In the genomic region with DNA sequence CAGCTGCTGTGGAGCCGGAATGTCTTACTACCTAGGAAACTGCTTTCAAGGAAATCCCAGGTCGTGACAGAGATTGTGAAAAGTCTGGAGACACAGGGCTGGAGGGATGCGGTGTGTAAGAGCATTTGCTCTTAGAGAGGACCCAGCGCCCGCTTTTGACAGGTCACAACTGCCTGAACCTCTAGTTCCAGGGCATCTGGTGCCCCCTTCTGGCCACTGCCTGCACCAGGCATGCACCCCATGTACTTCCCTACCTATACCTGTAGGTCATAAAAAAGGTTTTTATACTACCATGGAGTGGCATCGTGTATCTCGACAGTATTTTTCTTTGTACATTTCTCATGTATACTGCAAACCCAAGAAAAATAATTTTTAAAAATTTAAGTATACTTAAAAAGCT, we compare ENCODE assay signal across 10 mouse cellular contexts.
DNase-seq lines count a peak whose midpoint lies in the region; ATAC-seq and TF ChIP-seq lines count a peak whose summit lies in the region.
"Had no signal": no experiment of that assay in that cellular context is flagged by ENCODE, and none has a peak within 500 bp of the region (broad histone marks: within the 10 kb centered on the region; RNA-seq: fewer than 3 reads in every experiment).

No protein-coding gene starts in this region.

- no peak for TF ChIP-seq EP300 in liver, postnatal 0 days (IDR thresholded peaks at IDR 0.05; ENCODE audit: low read depth)

- no peaks in the 10 kb centered on the region for H3K27me3 ChIP-seq in cerebellum, adult 2 months (ENCODE audit: control insufficient read depth, insufficient read depth, low read length)
- no peaks in the 10 kb centered on the region for H3K27me3 ChIP-seq in midbrain, embryonic 11.5 days (ENCODE audit: control insufficient read depth, insufficient read depth, low read length)
- H3K27me3 ChIP-seq in midbrain, embryonic 13.5 days = no peaks in the 10 kb centered on the region
- H3K27me3 ChIP-seq in liver, postnatal 0 days (ENCODE audit: insufficient read depth, low read length) = no peaks in the 10 kb centered on the region
- H3K27me3 ChIP-seq: midbrain, embryonic 12.5 days had no signal

- intact Hi-C loops in gastrocnemius, postnatal 36 days (cut with DNase I) = no loop called here

- H3K36me3 ChIP-seq in midbrain, embryonic 11.5 days (ENCODE audit: control insufficient read depth, insufficient read depth, low read length) = no peaks in the 10 kb centered on the region
- H3K36me3 ChIP-seq in midbrain, embryonic 13.5 days = no peaks in the 10 kb centered on the region
- no peaks in the 10 kb centered on the region for H3K36me3 ChIP-seq in liver, postnatal 0 days (replicated peaks; ENCODE audit: insufficient read depth, low read length)
- H3K36me3 ChIP-seq: midbrain, embryonic 12.5 days had no signal

- no peak overlapping the region for H3K27ac ChIP-seq in cerebellum, adult 2 months (ENCODE audit: insufficient read depth, low read length)
- no peak overlapping the region for H3K27ac ChIP-seq in midbrain, embryonic 11.5 days (ENCODE audit: low read depth, low read length)
- H3K27ac ChIP-seq in midbrain, embryonic 13.5 days = no peak overlapping the region
- no peak overlapping the region for H3K27ac ChIP-seq in liver, postnatal 0 days (ENCODE audit: low read depth)
- H3K27ac ChIP-seq: midbrain, embryonic 12.5 days had no signal

- ATAC-seq in midbrain, embryonic 11.5 days (ENCODE audit: low FRiP score) = no peak
- no peak for ATAC-seq in midbrain, embryonic 13.5 days
- no peak for ATAC-seq in liver, postnatal 0 days

- no peak for DNase-seq in cerebellum, adult 2 months
- DNase-seq in cerebellum, adult 9-10 months = no peak
- peak; percentile 31 for DNase-seq in midbrain, embryonic 11.5 days (ENCODE audit: low spot score, missing footprints)
- DNase-seq in liver, postnatal 0 days = peak; percentile 28
- DNase-seq in thymus, postnatal 25 days = peak; percentile 48
- DNase-seq in gastrocnemius, postnatal 36 days = no peak
- DNase-seq in heart, postnatal 4 days = no peak
- DNase-seq: right cerebral cortex, postnatal 25 days had no signal

- no peaks in the 10 kb centered on the region for H3K4me1 ChIP-seq in cerebellum, adult 2 months (ENCODE audit: control insufficient read depth, insufficient read depth, low read length)
- H3K4me1 ChIP-seq in midbrain, embryonic 11.5 days (ENCODE audit: control insufficient read depth, insufficient read depth, low read length) = no peaks in the 10 kb centered on the region
- no peaks in the 10 kb centered on the region for H3K4me1 ChIP-seq in midbrain, embryonic 13.5 days (replicated peaks)
- no peaks in the 10 kb centered on the region for H3K4me1 ChIP-seq in liver, postnatal 0 days (ENCODE audit: insufficient read depth)
- H3K4me1 ChIP-seq: midbrain, embryonic 12.5 days had no signal

- H3K4me3 ChIP-seq in cerebellum, adult 2 months (replicated peaks; ENCODE audit: insufficient read depth, low read depth, low read length) = no peak overlapping the region
- H3K4me3 ChIP-seq in midbrain, embryonic 11.5 days (ENCODE audit: low read depth, low read length) = no peak overlapping the region
- H3K4me3 ChIP-seq in midbrain, embryonic 13.5 days (replicated peaks) = no peak overlapping the region
- no peak overlapping the region for H3K4me3 ChIP-seq in liver, postnatal 0 days (ENCODE audit: low read depth, low read length)
- H3K4me3 ChIP-seq: midbrain, embryonic 12.5 days had no signal

- H3K9ac ChIP-seq in midbrain, embryonic 11.5 days (ENCODE audit: low read length) = no peak overlapping the region
- no peak overlapping the region for H3K9ac ChIP-seq in midbrain, embryonic 13.5 days (replicated peaks)
- no peak overlapping the region for H3K9ac ChIP-seq in liver, postnatal 0 days (replicated peaks)
- H3K9ac ChIP-seq: midbrain, embryonic 12.5 days had no signal

- H3K4me2 ChIP-seq in midbrain, embryonic 11.5 days = no peak overlapping the region
- no peak overlapping the region for H3K4me2 ChIP-seq in midbrain, embryonic 13.5 days (replicated peaks)
- H3K4me2 ChIP-seq in liver, postnatal 0 days (ENCODE audit: low read depth, low read length) = no peak overlapping the region
- H3K4me2 ChIP-seq: midbrain, embryonic 12.5 days had no signal

- no peaks in the 10 kb centered on the region for H3K9me3 ChIP-seq in midbrain, embryonic 11.5 days (ENCODE audit: control insufficient read depth, low read length)
- no peaks in the 10 kb centered on the region for H3K9me3 ChIP-seq in midbrain, embryonic 13.5 days
- no peaks in the 10 kb centered on the region for H3K9me3 ChIP-seq in liver, postnatal 0 days (ENCODE audit: low read length)
- H3K9me3 ChIP-seq: midbrain, embryonic 12.5 days had no signal

- WGBS in cerebellum, adult 2 months = 95% methylated on average over 7 of the region's 7 CpGs
- 94% methylated on average over 7 of the region's 7 CpGs for WGBS in midbrain, embryonic 11.5 days
- 97% methylated on average over 7 of the region's 7 CpGs for WGBS in midbrain, embryonic 13.5 days
- whole genome bisulfite sequencing in liver, postnatal 0 days (ENCODE audit: insufficient replicate concordance) = 84% methylated on average over 7 of the region's 7 CpGs

- TF ChIP-seq CTCF in cerebellum, adult 2 months (IDR thresholded peaks at IDR 0.05; ENCODE audit: borderline replicate concordance, insufficient read depth, low read depth, low read length) = 0 out of 2 replicates have a peak, but pooled peaks have one; percentile 9
- peak; percentile 50 for TF ChIP-seq CTCF in liver, postnatal 0 days (IDR thresholded peaks at IDR 0.05; ENCODE audit: low read depth)

- no peak for TF ChIP-seq POLR2A in cerebellum, adult 2 months (IDR thresholded peaks at IDR 0.05; ENCODE audit: borderline replicate concordance, insufficient read depth, low read length)

Comparison
In these comparisons a context has a peak if more than half of its experiments do, and no peak if none do; other contexts are left out.
1. DNase-seq: peak in midbrain, embryonic 11.5 days (single experiment), liver, postnatal 0 days (single experiment) and thymus, postnatal 25 days (single experiment); none in cerebellum, adult 2 months (0 of 2), cerebellum, adult 9-10 months (single experiment), gastrocnemius, postnatal 36 days (0 of 2) and heart, postnatal 4 days (single experiment).